Mouse (Mus musculus): ENCODE measurements around the gene Ccdc183. TPM values are rescaled to one million over a fixed set of nuclear protein-coding genes. Genes with fewer than 3 reads are reported as not detected.

The Ccdc183 gene
- 0.03 TPM in 1 of 2 replicates, not detected in the other for polyA plus RNA-seq (2012; rRNA removed)

DNA sequence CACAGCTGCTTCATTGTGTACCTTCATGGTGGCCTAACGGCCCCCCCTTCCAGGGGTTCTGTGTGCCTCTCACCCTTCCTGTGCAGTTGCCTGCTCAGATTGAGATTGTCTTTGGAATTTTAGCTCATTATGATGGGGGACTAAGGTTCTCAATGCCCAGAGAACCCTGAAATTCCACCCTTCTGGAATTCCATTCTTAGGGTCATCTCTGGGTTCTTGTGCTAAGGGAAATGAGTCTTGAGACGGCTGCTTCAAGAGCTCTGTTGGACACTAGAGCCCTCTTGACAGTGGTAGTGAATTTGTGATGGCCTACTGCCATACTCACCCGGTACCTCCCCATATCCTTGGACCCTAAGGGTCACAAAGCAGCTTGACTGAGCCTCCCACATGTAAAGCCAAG lies at the start of gene Ccdc183:
Gene Ccdc183, minus strand, starts transcription at position 101 of the 400 bp plus-strand sequence.
- TF ChIP-seq POLR2A (IDR thresholded peaks at IDR 0.05; ENCODE audit: low read depth, low read length) (no peak), CTCF (conservative IDR thresholded peaks at IDR 0.05; ENCODE audit: insufficient read depth, insufficient read length, low read depth, low read length) (no peak)
- Histone ChIP-seq H3K4me3 (ENCODE audit: insufficient read depth, low read depth, low read length) (no peak within 1 kb of the TSS), H3K27ac (ENCODE audit: insufficient read depth, low read depth, low read length) (no peak within 1 kb of the TSS), H3K27me3 (replicated peaks; ENCODE audit: control insufficient read depth, insufficient read depth, low read length) (no peaks in the 10 kb centered on the region), H3K36me3 (ENCODE audit: control insufficient read depth, insufficient read depth, low read length) (no peaks in the 10 kb centered on the region), H3K4me1 (ENCODE audit: control insufficient read depth, insufficient read depth, low read length) (peaks cover 8% of the 10 kb centered on the region)
- WGBS, result 80% methylated on average over 3 of the region's 3 CpGs
- DNase-seq, result no peak

GRCm38 (mm10) chr2:25666516-25666915 lies 49.0 kb upstream of the Ccdc183 start:
- no peak for TF ChIP-seq CTCF (conservative IDR thresholded peaks at IDR 0.05; ENCODE audit: insufficient read depth, insufficient read length, low read depth, low read length)
- TF ChIP-seq POLR2A (IDR thresholded peaks at IDR 0.05; ENCODE audit: low read depth, low read length), result no peak
- 81% methylated on average over 1 of the region's 1 CpGs for WGBS
- no peak overlapping the region for H3K4me3 ChIP-seq (ENCODE audit: insufficient read depth, low read depth, low read length)

GRCm38 (mm10) chr2:25664125-25664524 lies 46.6 kb upstream of the Ccdc183 start:
- no peaks in the 10 kb centered on the region for H3K4me1 ChIP-seq (ENCODE audit: control insufficient read depth, insufficient read depth, low read length)
- H3K27me3 ChIP-seq (replicated peaks; ENCODE audit: control insufficient read depth, insufficient read depth, low read length), result no peaks in the 10 kb centered on the region
- no peak overlapping the region for H3K27ac ChIP-seq (ENCODE audit: insufficient read depth, low read depth, low read length)
- H3K36me3 ChIP-seq (ENCODE audit: control insufficient read depth, insufficient read depth, low read length), result no peaks in the 10 kb centered on the region
- TF ChIP-seq POLR2A (IDR thresholded peaks at IDR 0.05; ENCODE audit: low read depth, low read length), result no peak
- WGBS, result 71% methylated on average over 5 of the region's 5 CpGs
- DNase-seq, result no peak
- H3K4me3 ChIP-seq (ENCODE audit: insufficient read depth, low read depth, low read length), result no peak overlapping the region

More at GRCm38 (mm10) chr2:25666516-25666915, 49.0 kb upstream of the Ccdc183 start:
- H3K4me1 ChIP-seq (ENCODE audit: control insufficient read depth, insufficient read depth, low read length), result no peaks in the 10 kb centered on the region
- no peak for DNase-seq
- H3K27me3 ChIP-seq (replicated peaks; ENCODE audit: control insufficient read depth, insufficient read depth, low read length), result no peaks in the 10 kb centered on the region
- H3K36me3 ChIP-seq (ENCODE audit: control insufficient read depth, insufficient read depth, low read length), result no peaks in the 10 kb centered on the region
- no peak overlapping the region for H3K27ac ChIP-seq (ENCODE audit: insufficient read depth, low read depth, low read length)

GRCm38 (mm10) chr2:25663511-25663910 lies 46.0 kb upstream of the Ccdc183 start:
- H3K4me3 ChIP-seq (ENCODE audit: insufficient read depth, low read depth, low read length), result no peak overlapping the region
- DNase-seq, result peak; percentile 57
- TF ChIP-seq POLR2A (IDR thresholded peaks at IDR 0.05; ENCODE audit: low read depth, low read length) (no peak), CTCF (conservative IDR thresholded peaks at IDR 0.05; ENCODE audit: insufficient read depth, insufficient read length, low read depth, low read length) (peak; percentile 76)
- no peaks in the 10 kb centered on the region for H3K36me3 ChIP-seq (ENCODE audit: control insufficient read depth, insufficient read depth, low read length)
- no peaks in the 10 kb centered on the region for H3K27me3 ChIP-seq (replicated peaks; ENCODE audit: control insufficient read depth, insufficient read depth, low read length)
- H3K27ac ChIP-seq (ENCODE audit: insufficient read depth, low read depth, low read length), result no peak overlapping the region
- WGBS, result 36% methylated on average over 1 of the region's 1 CpGs
- no peaks in the 10 kb centered on the region for H3K4me1 ChIP-seq (ENCODE audit: control insufficient read depth, insufficient read depth, low read length)

GRCm38 (mm10) chr2:25661245-25661970 lies 43.9 kb upstream of the Ccdc183 start:
- Histone ChIP-seq H3K4me3 (ENCODE audit: insufficient read depth, low read depth, low read length) (no peak overlapping the region), H3K27me3 (replicated peaks; ENCODE audit: control insufficient read depth, insufficient read depth, low read length) (no peaks in the 10 kb centered on the region), H3K4me1 (ENCODE audit: control insufficient read depth, insufficient read depth, low read length) (no peaks in the 10 kb centered on the region), H3K27ac (ENCODE audit: insufficient read depth, low read depth, low read length) (no peak overlapping the region), H3K36me3 (ENCODE audit: control insufficient read depth, insufficient read depth, low read length) (no peaks in the 10 kb centered on the region)
- no peak for DNase-seq
- TF ChIP-seq CTCF (conservative IDR thresholded peaks at IDR 0.05; ENCODE audit: insufficient read depth, insufficient read length, low read depth, low read length) (no peak), POLR2A (IDR thresholded peaks at IDR 0.05; ENCODE audit: low read depth, low read length) (no peak)
- WGBS, result 78% methylated on average over 6 of the region's 6 CpGs

GRCm38 (mm10) chr2:25660279-25660678 lies 42.8 kb upstream of the Ccdc183 start:
- H3K4me1 ChIP-seq (ENCODE audit: control insufficient read depth, insufficient read depth, low read length), result no peaks in the 10 kb centered on the region
- no peaks in the 10 kb centered on the region for H3K36me3 ChIP-seq (ENCODE audit: control insufficient read depth, insufficient read depth, low read length)
- H3K4me3 ChIP-seq (ENCODE audit: insufficient read depth, low read depth, low read length), result no peak overlapping the region
- WGBS, result 81% methylated on average over 8 of the region's 8 CpGs
- no peaks in the 10 kb centered on the region for H3K27me3 ChIP-seq (replicated peaks; ENCODE audit: control insufficient read depth, insufficient read depth, low read length)
- DNase-seq, result no peak
- H3K27ac ChIP-seq (ENCODE audit: insufficient read depth, low read depth, low read length), result no peak overlapping the region
- TF ChIP-seq POLR2A (IDR thresholded peaks at IDR 0.05; ENCODE audit: low read depth, low read length) (no peak), CTCF (conservative IDR thresholded peaks at IDR 0.05; ENCODE audit: insufficient read depth, insufficient read length, low read depth, low read length) (no peak)

GRCm38 (mm10) chr2:25657652-25658051 lies 40.2 kb upstream of the Ccdc183 start, which contains the start of gene Lcn5:
Gene Lcn5, plus strand, starts transcription at chr2:25657952.
- no peak for TF ChIP-seq POLR2A (IDR thresholded peaks at IDR 0.05; ENCODE audit: low read depth, low read length)
- TF ChIP-seq CTCF (conservative IDR thresholded peaks at IDR 0.05; ENCODE audit: insufficient read depth, insufficient read length, low read depth, low read length), result no peak
- Histone ChIP-seq H3K4me3 (ENCODE audit: insufficient read depth, low read depth, low read length) (no peak within 1 kb of the TSS), H3K27ac (ENCODE audit: insufficient read depth, low read depth, low read length) (no peak within 1 kb of the TSS), H3K36me3 (ENCODE audit: control insufficient read depth, insufficient read depth, low read length) (no peaks in the 10 kb centered on the region), H3K27me3 (replicated peaks; ENCODE audit: control insufficient read depth, insufficient read depth, low read length) (no peaks in the 10 kb centered on the region), H3K4me1 (ENCODE audit: control insufficient read depth, insufficient read depth, low read length) (no peaks in the 10 kb centered on the region)
- DNase-seq, result no peak
